Mouse (Mus musculus) lung, embryonic 16.5 days (tissue): ENCODE measurements around the gene E430018J23Rik. TPM values are rescaled to one million over a fixed set of nuclear protein-coding genes. Genes with fewer than 3 reads are reported as not detected.
A peak's percentile ranks its signal among the peaks of the same experiment; 100 is the strongest.
"Not testable (repeated sequence)": the region's sequence is repeated elsewhere in the genome, so short reads cannot be mapped to it uniquely, and the experiment has no call there.

Experiments used
- ATAC-seq: fragments of 200-750 bp; cut with Nextera tagmentation; 2 replicates; pipeline ENCODE4 v1.8.0; 2017; ENCODE audit warnings: low read depth, mild to moderate bottlenecking, moderate library complexity
- H3K27ac ChIP-seq: fragments of 300-500 bp; sonication (generic); 2 replicates; pipeline ENCODE4 v1.5.1; 2014; ENCODE audit warnings: mild to moderate bottlenecking, control low read depth, low read length
- H3K27me3 ChIP-seq: fragments of 300-500 bp; sonication (generic); 2 replicates; pipeline ENCODE4 v1.6.1; 2014; ENCODE audit warnings: low read depth, low read length, mixed read lengths; ENCODE audit not compliant: control insufficient read depth, insufficient read depth
- H3K36me3 ChIP-seq: fragments of 300-500 bp; sonication (generic); 2 replicates; pipeline ENCODE4 v1.6.1; 2014; ENCODE audit warnings: low read length; ENCODE audit not compliant: control insufficient read depth, insufficient read depth
- H3K4me1 ChIP-seq: fragments of 300-500 bp; sonication (generic); replicated peaks from 2 replicates; pipeline ENCODE4 v1.6.1; 2014; ENCODE audit warnings: low read length, mixed read lengths; ENCODE audit not compliant: control insufficient read depth, insufficient read depth
- H3K4me2 ChIP-seq: fragments of 300-500 bp; sonication (generic); 2 replicates; pipeline ENCODE4 v1.6.1; 2014; ENCODE audit warnings: low read depth, low read length, control low read depth
- H3K4me3 ChIP-seq: fragments of 300-500 bp; sonication (generic); 2 replicates; pipeline ENCODE4 v1.5.1; 2014; ENCODE audit warnings: mild to moderate bottlenecking, low read length, control low read depth
- H3K9ac ChIP-seq: fragments of 300-500 bp; sonication (generic); 2 replicates; pipeline ENCODE4 v1.6.1; 2014; ENCODE audit warnings: low read length, control low read depth
- H3K9me3 ChIP-seq: fragments of 300-500 bp; sonication (generic); 2 replicates; pipeline ENCODE4 v1.6.1; 2016; ENCODE audit warnings: low read length; ENCODE audit not compliant: control insufficient read depth
- WGBS: fragments of 180-500 bp; shearing (Covaris S2); extraction: QIAGEN DNeasy Blood & Tissue Kit; methylation state at CpG from one replicate; pipeline ENCODE4 v1.1.7; 2014; 5-methylcytosine and 5-hydroxymethylcytosine counted together
- polyA plus RNA-seq: library from polyadenylated mRNA; unstranded; fragments of >200 nt; fragmentation: Nextera tagmentation; extraction: Ambion mirVana; gene quantifications from 2 replicates; pipeline ENCODE4 v1.2.1, GENCODE M21; 2015

The E430018J23Rik gene
- polyA plus RNA-seq, 1 experiment from 2014 or later: 5.7 TPM

DNA sequence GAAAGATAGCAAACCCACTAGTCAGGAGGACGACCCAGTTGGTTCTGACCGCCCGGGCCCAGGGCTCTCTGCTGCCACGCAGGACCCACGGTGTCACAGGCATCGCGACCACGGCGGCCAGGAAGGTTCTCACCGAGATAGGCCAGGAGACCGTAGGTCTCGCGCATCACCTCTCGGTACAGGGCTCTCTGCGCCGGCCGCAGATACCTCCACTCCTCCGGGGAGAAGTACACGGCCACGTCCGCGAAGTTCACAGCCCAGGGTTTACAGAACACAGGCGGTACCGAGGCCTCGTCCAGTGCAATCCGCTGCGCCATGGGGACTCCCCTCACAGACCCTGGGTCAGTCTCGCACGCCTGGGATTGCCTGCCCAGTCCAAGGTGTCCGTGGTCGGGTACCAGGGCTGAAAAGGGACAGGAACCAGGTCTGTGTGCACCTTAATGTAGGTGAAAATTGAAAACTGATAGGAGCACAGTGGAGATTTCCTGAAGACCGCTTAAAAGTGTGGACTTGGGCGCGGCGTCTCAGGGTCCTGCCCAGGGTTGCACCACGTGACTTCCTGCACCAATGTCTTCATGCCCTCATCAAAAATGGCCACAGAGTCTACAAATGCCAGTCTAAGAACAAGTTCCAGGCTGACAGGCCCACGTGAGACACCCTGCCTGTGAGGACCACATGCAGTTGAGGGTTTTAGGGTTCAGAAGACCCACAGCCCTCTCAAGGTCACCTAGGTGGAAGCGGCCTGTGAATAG lies 6.6 kb downstream of the E430018J23Rik start, which contains the start of gene 9130019O22Rik:
Gene 9130019O22Rik (minus strand): TSS at position 526 of the 752 bp plus-strand sequence.
- Histone ChIP-seq H3K36me3 (peaks cover 14% of the 10 kb centered on the region), H3K9ac (peak within 1 kb of the TSS; percentile 81), H3K27ac (peak within 1 kb of the TSS; percentile 33; the same call in 1 of the 2 replicates), H3K4me3 (peak within 1 kb of the TSS; percentile 69), H3K4me1 (no peaks in the 10 kb centered on the region), H3K4me2 (peak within 1 kb of the TSS; percentile 71), H3K27me3 (no peaks in the 10 kb centered on the region), H3K9me3 (peaks cover 6% of the 10 kb centered on the region; the same call in 1 of the 2 replicates)
- 9% methylated on average over 37 of the region's 38 CpGs for WGBS
- ATAC-seq: peak; percentile 93

- not testable (repeated sequence) for H3K9me3 ChIP-seq
Observed at GRCm38 (mm10) chr7:127385560-127385959, 7.9 kb downstream of the E430018J23Rik start.

DNA sequence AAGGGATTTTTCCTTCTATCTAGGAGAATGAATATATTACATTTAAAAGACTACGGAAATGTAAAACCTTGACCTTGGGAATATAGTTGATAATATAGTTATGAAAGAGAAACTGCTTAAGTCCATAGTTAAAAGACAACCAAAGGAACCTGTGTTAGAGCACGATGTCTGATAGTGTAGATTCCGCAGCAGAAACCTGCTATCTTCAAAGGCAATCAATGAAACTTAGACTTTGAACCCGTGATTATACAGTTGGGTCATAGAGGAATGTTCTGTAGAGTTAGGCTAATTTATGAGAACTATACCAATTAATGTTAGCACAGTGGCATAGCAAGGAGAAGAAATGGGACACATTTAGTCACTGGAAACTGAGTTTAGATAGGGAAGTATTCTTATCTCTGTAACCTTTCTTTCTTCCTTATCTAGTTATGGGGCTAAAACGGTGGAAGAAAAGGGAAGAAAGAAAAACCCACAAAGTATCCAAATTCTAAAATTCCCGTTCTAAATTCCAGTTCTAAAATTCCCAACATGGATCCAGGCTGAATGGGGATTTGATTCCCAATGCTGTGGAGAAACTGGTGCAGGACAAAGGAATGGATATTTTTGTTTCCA lies 15.0 kb downstream of the E430018J23Rik start:
- Histone ChIP-seq H3K4me1 (no peaks in the 10 kb centered on the region), H3K4me2 (no peak overlapping the region), H3K36me3 (peaks cover 5% of the 10 kb centered on the region), H3K9me3 (no peaks in the 10 kb centered on the region), H3K27me3 (no peaks in the 10 kb centered on the region), H3K4me3 (no peak overlapping the region), H3K9ac (no peak overlapping the region), H3K27ac (no peak overlapping the region)
- 66% methylated on average over 6 of the region's 6 CpGs for WGBS
- ATAC-seq: no peak

More at GRCm38 (mm10) chr7:127385560-127385959, 7.9 kb downstream of the E430018J23Rik start:
- not testable (repeated sequence) for H3K9ac ChIP-seq, H3K4me3 ChIP-seq, H3K27me3 ChIP-seq, H3K4me1 ChIP-seq, H3K4me2 ChIP-seq, H3K27ac ChIP-seq, ATAC-seq, H3K36me3 ChIP-seq
- WGBS: 92% methylated on average over 4 of the region's 4 CpGs

DNA sequence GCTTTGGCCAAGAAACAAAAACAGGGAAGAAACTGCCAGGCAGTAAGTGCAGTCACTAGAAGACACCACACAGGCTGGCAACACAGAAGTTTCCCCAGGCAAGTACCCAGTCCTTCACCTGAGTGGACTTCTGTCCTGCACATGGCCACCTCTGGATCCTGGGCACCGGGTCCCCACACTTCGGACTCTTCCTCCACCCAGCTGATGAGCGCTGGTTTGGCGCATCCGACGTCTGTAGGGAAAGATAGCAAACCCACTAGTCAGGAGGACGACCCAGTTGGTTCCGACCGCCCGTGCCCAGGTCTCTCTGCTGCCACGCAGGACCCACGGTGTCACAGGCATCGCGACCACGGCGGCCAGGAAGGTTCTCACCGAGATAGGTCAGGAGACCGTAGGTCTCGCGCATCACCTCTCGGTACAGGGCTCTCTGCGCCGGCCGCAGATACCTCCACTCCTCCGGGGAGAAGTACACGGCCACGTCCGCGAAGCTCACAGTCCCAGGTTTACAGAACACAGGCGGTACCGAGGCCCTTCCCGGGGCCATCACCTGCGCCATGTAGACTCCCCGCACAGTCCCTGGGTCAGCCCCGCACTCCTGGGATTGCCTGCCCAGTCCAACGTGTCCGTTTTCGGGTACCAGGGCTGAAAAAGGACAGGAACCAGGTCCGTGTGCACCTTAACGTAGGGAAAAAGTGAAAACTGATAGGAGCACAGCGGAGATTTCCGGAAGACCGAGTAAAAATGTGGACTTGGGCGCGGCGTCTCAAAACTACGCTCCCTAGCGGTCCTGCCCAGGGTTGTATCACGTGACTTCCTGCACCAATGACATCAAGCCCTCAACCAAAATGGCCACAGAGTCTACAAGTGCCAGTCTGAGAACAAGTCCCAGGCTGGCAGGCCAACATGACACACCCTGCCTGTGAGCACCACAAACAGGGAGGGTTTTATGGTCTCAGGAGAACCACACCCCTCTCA lies 17.9 kb downstream of the E430018J23Rik start, which contains the start of gene Zfp747:
Gene Zfp747 (minus strand): TSS at position 780 of the 975 bp plus-strand sequence.
- H3K4me2 ChIP-seq: peak within 1 kb of the TSS; percentile 65
- H3K4me3 ChIP-seq: peak within 1 kb of the TSS; percentile 89
- not testable (repeated sequence) for H3K36me3 ChIP-seq, H3K9me3 ChIP-seq, H3K4me1 ChIP-seq, H3K27me3 ChIP-seq
- H3K27ac ChIP-seq: peak within 1 kb of the TSS; percentile 81
- H3K9ac ChIP-seq: peak within 1 kb of the TSS; percentile 88
- 1% methylated on average over 49 of the region's 49 CpGs for WGBS
- ATAC-seq: peak; percentile 97

DNA sequence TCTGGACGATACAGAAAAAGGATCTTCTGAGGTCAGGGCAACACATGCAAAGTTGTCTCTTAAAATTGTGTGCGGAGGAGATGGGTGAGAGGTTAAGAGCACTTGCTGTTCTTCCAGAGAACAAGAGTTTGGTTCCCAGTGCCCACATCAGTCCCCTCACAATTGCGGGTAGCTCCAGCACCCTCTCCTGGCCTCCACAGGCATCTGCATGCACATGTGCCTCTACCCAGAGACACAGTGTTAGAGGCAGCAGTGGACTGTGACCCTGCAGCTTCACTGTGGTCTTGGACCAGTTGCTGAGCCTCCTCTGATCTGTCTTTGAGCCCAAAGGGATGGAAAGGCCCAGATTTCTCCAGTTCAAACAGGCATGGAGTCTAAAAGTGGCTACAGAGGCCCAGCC lies 21.6 kb downstream of the E430018J23Rik start:
- H3K27ac ChIP-seq, H3K4me1 ChIP-seq, H3K4me2 ChIP-seq, H3K4me3 ChIP-seq, H3K27me3 ChIP-seq, H3K36me3 ChIP-seq, ATAC-seq, H3K9me3 ChIP-seq, H3K9ac ChIP-seq: not testable (repeated sequence)
- 74% methylated on average over 3 of the region's 3 CpGs for WGBS

GRCm38 (mm10) chr7:127371213-127371612 lies 22.2 kb downstream of the E430018J23Rik start:
- Histone ChIP-seq H3K4me1 (no peaks in the 10 kb centered on the region), H3K4me2 (no peak overlapping the region), H3K9ac (no peak overlapping the region), H3K9me3 (no peaks in the 10 kb centered on the region), H3K27me3 (no peaks in the 10 kb centered on the region), H3K27ac (no peak overlapping the region), H3K36me3 (peaks cover 5% of the 10 kb centered on the region), H3K4me3 (no peak overlapping the region)
- ATAC-seq: no peak
- WGBS: 62% methylated on average over 2 of the region's 2 CpGs

- ATAC-seq: no peak
- H3K4me1 ChIP-seq: peaks cover 4% of the 10 kb centered on the region; the same call in 1 of the 2 replicates
- no peaks in the 10 kb centered on the region for H3K9me3 ChIP-seq
- 69% methylated on average over 3 of the region's 3 CpGs for WGBS
- no peak overlapping the region for H3K27ac ChIP-seq
- no peaks in the 10 kb centered on the region for H3K36me3 ChIP-seq
- peaks cover 3% of the 10 kb centered on the region; the same call in 1 of the 2 replicates for H3K27me3 ChIP-seq
- no peak overlapping the region for H3K4me2 ChIP-seq
- H3K4me3 ChIP-seq: no peak overlapping the region
- H3K9ac ChIP-seq: no peak overlapping the region
Observed at GRCm38 (mm10) chr7:127366249-127366648, 27.2 kb downstream of the E430018J23Rik start.

DNA sequence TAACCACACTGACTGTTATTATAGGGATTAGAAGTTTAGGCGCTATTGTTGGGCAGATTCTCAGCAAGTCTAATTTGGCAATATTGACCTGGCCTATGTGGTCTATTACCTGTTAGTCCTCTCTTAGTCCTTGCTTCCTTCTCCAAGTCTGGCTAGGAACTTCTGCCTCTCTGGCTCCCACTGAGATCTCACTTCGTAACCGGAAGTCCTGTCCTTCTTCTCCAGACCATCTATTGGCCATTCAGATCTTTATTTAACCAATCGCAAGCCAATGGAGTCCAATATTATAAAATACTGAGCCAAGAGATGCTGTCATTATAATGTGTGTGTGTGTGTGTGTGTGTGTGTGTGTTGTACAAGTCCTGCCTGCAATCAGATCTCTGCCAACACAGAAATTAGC lies 29.3 kb downstream of the E430018J23Rik start:
- Histone ChIP-seq H3K27me3 (peaks cover 3% of the 10 kb centered on the region; the same call in 1 of the 2 replicates), H3K36me3 (no peaks in the 10 kb centered on the region), H3K4me1 (peaks cover 4% of the 10 kb centered on the region; the same call in 1 of the 2 replicates), H3K27ac (no peak overlapping the region), H3K9me3 (no peaks in the 10 kb centered on the region), H3K9ac (peak overlapping the region; percentile 73; the same call in 1 of the 2 replicates), H3K4me2 (peak overlapping the region; percentile 83), H3K4me3 (peak overlapping the region; percentile 51)
- 0 out of 2 replicates have a peak, but pooled peaks have one; percentile 45 for ATAC-seq
- WGBS: 50% methylated on average over 4 of the region's 4 CpGs
